Mouse (Mus musculus): ENCODE data around the gene Akr1b8. TPM values are rescaled to one million over a fixed set of nuclear protein-coding genes. Genes with fewer than 3 reads are reported as not detected.
"Not testable (repeated sequence)": the region's sequence is repeated elsewhere in the genome, so short reads cannot be mapped to it uniquely, and the experiment has no call there.

Gene Akr1b8
- total RNA-seq (2021) = 1 to 10 TPM; 5.9 to 6.7 TPM
- long read RNA-seq, experiment 1, transcript Akr1b8-201 (10 exons, 1,358 nt) = major isoform, 10 of 10 reads
- long read RNA-seq, experiment 1, partial matches to known transcripts = 0 of 10 reads
- long read RNA-seq, experiment 1, other reads (novel, unspliced or antisense) = 0 of 10 reads
- long read RNA-seq, experiment 2, transcript Akr1b8-201 (10 exons, 1,358 nt) = major isoform, 5 of 5 reads
- long read RNA-seq, experiment 2, partial matches to known transcripts = 0 of 5 reads
- long read RNA-seq, experiment 2, other reads (novel, unspliced or antisense) = 0 of 5 reads

DNA sequence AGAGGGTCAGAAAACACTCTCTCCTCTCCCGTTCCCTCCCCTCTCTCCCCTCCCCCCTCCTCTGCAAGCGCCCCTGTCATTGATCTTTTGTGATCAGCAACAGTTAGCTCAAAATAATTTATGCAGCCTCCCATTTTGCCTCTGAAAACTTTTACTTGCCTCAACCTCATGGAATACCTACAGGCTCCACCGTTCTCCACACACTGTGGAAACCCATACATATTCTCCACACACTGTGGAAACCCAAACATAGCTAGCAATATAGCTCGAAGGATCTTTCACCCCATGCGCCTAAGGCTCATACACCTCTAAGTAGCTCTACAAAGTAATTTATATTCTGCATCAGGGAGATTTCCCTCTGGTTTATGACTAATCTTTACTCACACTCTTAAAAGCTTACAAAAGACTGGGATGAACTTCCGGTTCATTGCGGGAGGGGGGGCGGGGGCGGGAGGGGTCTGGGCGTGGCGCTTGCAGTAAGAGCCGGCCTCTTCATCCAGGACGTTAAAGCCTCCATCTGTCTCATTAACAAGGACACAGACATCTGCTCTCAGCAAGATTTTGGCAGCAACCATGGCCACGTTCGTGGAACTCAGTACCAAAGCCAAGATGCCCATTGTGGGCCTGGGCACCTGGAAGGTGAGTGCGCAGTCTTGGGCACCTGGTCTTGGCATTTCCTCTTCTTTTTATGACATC, at the start of gene Akr1b8:
Gene Akr1b8, plus strand, starts transcription at position 462 of the 696 bp plus-strand sequence.
- no peak for DNase-seq

DNA sequence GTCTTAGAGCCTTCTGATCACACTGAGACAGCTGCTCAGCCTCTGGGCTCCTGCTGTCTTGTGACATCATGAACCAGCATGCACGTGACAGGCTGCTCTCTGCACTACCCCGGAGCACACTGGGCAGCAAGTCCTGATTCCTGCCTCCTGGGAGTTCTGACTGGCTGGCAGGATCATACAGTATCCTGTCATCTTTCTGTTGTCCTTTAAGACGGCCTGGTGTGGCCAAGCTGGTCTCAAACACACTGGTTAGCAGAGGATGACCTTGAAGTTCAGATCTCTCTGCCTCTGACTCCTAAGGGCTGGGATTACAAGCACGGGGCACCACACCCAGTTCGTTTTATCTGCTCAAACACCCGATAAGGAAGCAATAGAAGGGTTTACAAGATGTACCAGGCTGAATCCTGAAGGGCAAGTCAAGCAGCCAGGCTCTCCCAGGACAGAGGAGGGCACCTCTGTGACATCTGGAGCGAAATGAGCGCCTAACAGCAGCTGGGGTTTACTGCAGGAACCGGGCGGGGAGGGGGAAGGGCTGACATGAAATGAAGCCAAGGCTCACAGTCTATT, 49.2 kb upstream of the Akr1b8 start:
- no peak for DNase-seq

DNA sequence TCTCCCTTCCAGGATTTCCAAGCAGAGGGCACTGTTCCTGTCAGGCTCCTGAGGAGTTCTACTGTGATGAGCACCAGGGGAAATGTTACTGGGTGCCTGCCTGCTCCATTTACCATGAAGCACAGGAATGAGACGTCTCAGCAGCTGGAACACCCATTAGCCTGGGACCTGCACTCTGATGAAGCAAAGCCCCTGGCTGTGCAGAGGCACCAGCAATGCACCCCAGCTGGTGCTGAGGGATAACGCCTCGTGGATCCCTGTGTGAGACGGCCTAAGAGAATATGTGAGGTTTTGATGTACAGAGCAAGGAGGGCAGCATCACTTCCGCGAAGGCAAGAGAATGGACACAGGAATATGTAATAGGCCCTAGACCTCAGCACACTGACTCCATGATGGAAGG, 47.1 kb upstream of the Akr1b8 start:
- no peak for DNase-seq

DNA sequence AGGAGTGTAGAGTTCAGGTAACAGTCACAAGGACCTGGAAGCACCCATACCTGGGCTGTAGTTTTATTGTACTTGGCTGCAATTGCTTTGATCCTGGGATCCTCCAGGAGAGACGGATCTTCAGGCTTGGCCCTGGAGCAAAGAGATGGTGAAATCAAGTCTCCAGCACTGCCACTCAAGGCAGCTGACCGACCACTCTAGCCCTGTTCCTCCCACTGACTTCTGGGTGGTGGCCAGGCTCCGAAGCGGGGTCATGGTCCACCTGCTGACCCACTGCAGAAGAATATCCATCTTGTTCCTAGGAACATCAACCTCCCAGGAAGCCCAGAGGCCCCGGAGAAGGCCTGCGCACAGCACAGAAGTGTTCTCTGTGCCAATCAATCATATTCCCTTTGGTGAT, 44.4 kb upstream of the Akr1b8 start:
- no peak for DNase-seq

DNA sequence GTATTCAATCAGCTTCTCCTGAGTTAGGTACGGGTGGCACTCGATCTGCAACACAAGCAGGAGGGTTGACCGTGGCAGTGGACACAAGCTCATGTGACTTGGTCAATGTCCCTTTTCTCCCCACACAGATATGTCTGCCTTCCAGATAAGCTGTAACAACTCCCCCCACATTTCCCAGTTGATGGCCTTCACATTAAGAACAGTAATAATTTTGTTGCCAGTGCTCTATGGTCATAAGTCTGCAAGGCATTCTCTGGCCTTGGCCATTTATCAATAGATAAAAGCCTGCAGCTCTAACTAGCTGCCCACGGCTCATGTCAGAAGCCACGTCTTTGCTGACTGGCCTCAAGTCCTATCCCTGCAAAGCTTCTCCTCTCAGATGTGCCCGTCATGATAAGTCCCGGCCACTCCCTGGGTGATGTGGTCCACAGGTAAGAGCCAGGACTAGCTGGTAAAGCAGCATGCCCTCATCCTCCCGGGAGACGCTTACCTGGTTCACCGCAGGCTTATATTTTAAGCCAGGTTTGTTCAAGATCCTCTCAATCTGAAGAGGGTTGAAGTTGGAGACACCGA, 43.8 kb upstream of the Akr1b8 start:
- DNase-seq = no peak

DNA sequence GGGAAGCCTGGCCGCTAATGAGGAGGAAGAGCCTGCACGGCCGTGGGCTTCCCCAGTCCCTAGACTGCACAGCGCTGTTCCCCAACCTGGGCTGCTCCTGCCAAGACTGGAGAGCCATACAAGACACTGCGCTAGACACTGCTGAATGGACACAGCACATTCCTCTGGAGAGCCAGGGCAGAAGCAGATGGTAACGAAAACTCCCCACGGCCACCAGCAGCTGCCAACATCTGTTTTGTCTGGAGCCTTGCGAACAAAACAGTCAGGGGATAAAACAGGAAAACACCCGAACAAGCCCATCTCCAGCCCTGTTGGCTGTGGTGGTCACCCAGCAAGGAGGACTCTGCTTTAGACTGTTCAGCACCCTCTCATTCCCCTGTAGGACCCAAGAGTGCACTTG, 40.5 kb upstream of the Akr1b8 start:
- no peak for DNase-seq

DNA sequence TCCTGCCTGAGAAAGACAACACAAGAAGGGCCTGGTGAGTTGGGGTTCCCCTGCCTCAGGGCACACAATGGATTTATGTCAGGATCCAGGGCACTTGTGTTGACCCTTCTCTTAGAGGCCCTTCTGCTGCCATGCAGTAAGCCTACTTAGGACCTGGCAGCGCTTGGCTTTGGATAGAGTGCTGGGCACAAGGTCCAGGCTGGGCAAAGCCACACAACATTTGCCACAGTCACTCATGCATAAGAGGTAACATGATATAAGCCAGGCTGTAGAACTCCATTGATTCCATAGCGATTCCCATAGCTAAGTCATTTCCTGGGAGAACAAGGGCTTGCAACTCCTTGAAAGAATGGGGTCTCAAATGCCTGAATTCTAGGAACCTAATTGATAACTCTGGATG, 40.0 kb upstream of the Akr1b8 start:
- DNase-seq = peak; percentile 48

DNA sequence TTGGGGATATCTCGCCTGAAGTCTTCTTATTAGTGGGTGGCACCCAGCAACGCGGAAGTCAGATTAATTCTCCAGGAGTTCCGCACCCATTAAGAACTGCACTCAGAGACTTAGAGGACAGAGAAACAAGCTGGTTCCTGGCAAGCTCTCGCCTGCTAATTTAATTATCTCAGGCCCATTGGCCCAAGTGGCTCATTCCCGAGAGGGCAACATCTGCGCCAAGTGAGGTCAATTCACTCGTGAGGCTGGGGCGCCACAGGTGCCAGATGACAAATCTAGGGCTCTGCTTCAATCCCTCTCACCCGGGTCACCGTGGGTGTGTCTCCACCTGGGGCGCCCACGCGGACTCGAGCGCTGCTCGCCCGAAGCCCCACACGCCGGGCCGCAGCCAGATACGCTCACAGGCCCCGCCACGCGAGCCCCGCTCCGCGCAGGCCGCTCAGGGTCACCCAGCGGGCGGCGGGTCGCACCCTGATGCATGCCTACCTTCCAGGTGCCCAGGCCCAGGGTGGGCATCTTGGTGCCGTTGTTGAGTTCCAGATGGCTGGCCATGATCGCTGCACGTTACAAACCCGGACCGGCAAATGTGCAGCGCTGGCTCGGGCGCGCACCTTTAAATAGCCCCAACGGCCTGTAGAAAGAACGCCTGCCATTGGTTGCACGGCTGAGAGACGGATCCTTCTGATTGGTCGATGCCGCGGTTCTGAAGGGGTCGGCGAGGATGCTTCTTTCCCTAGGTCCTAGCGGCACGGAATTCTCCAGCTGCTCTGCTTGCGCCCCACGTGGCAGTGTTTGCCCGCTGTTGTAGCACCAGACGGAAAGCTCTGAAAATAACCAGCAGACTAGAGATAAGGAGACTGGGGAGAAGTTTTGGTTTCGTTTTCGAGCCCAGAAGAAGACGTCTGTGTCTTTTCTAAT, 36.8 kb upstream of the Akr1b8 start, which contains the start of gene Akr1b3:
Gene Akr1b3, minus strand, starts transcription at position 625 of the 918 bp plus-strand sequence.
- peak; percentile 82 for DNase-seq

DNA sequence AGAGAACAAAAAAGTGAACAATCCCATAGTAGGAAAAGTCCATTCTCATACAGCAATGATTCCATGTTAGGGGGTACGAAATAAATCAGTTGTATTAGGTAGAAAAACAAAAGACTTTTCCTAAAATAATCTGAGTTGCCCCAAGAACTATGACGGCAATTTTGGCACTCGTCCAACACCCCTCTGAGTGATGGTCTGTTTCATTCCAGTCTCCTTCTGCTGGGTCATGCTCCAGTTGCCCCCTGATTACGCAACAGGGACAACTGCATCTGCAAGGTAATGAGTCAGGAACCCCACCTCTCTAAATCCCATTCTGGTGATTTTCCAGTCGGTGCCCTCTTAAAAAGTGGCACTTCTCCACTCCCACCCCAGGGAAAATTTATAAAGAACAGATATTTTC, 35.7 kb upstream of the Akr1b8 start:
- DNase-seq = peak; percentile 27

DNA sequence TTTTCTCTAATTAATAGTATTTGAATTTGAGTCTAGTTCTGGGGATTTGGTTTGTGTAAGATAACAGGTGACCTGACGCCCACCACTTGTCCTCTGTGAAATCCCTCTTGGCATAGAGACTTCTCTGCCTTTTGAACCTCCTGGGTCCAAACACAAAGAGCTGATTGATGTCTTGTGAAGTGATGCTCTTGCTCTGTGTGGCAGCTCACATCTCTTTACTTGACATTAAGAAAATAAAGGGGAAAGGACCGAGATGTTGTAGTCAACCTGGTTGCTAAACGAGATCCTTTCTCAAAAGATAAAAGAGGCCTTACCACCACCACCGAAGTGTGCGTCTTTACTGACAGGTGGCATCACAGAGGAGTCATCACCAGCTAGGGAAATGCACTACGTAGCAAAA, 35.3 kb upstream of the Akr1b8 start:
- DNase-seq = no peak

DNA sequence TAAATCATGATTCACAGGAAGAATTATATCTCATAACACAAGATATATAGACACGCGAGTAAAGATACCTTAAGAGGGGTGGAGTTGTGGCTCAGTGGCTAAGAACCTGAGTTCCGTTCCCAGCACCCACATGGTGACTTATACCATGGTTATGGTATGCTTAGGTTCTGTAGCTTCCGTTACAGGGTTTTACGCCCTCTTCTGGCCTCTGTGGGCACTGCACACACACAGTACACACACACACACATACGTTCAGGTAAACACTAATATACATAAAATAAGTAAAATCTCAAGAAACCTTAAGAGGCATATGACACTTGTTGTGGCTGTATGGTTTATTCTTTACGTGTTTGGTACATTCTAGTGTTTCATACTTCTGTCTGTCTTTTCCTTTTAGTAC, 31.8 kb upstream of the Akr1b8 start:
- DNase-seq = no peak

DNA sequence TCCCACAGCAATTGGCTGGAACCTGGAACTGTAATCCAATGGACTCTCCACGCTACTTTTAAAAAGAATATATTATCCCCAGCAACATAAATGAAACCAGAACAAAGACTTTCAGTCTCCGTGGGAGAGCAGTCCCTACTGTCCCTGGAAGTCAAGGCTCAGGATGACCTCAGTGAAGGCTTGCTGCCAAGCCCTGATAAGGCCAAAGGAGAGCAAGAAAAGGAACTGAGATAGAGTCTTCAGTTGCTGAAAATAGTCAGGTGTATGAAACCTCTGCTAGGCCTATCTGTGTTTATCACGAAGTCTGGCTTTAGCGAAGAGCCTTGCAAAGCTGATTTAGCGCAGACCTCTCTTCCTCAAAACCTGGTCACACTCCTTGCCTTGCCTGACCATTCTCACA, 22.5 kb upstream of the Akr1b8 start:
- no peak for DNase-seq

DNA sequence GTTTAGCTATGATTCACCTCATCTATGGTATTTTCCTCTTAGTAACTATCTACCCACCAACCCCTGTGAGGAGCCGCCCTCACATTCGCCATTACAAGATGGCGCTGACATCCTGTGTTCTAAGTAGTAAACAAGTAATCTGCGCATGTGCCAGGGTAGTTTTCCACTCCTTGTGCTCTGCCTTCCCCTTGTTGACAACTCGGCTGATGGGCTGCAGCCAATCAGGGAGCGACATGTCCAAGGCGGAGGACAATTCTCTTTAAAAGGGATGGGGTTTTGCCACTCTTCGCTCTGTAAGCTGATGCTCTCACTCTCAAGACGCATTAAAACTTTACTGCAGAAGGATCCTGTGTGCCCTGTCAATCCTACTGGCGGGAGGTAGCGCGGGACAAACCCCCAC, 22.1 kb upstream of the Akr1b8 start:
- not testable (repeated sequence) for DNase-seq

DNA sequence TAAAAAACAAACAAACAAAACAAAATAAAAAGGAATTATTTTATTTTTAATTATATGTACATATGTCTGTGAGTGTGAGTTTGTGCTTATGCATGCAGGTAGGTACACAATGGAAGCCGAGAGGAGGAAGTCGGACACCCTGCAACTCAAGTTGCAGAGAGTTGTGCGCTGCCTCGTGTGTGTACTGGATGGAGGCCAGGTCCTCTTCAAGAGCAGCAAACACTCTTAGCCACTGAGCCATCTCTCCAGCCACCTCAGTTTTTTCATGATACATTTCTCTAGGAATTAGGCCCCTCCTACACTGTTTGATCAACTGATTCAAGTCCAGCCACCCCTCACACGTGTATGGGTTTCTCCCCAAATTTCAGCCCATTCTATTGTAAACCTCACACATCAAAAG, 19.2 kb upstream of the Akr1b8 start:
- DNase-seq = no peak

DNA sequence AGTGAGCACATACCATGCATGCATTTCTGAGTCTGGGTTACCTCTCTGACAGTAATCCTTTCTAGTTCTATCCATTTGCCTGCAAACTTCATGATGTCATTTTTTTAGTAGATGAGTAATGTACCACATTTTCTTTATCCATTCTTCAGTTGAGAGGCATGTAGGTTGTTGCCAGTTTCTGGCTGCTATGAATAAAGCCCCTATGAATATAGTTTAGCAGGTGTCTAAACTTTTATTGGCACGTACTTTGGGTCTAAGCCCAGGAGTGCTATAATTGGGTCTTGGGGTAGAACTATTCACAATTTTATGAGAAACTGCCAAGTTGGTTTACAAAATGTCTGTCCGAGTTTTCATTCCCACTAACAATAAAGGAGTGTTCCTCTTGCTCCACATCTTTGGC, 16.1 kb upstream of the Akr1b8 start:
- no peak for DNase-seq

DNA sequence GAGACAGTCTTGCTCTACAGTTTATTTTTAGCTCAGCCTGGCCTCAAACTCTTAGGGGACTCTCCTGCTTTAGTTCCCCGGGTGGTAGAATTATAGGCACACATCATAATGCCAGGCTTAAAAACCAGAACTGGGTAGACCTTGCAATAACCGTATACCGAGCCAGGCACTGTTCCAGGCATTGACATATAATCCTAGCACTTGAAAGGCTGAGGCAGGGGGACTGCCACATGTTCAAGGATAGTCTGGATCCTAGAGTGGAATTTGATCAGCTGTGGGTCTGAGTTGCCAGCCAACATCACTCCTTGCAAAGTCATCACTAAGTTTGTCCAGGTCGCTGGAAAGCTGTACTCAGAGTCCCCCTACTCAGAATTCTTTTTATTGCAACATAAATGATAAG, 11.9 kb upstream of the Akr1b8 start:
- DNase-seq = no peak

DNA sequence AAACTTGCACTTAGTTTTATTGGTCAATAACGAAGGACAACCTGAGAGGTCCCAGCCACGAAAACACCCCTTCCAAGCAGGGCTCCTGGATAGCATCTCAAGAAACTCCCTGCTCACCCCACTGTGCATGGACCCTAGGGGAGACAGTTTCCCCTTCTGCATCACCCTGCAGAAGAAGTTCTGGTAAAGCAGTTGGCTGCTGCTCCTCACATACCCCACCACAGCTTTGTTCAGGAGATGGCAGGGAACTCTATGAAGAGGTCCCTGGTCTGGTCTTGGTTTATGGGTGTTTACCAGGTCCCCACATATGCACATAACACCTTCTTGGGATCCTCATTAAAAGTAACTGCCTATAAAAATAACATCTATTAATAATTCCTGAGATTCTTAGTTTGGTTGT, 11.4 kb upstream of the Akr1b8 start:
- no peak for DNase-seq

DNA sequence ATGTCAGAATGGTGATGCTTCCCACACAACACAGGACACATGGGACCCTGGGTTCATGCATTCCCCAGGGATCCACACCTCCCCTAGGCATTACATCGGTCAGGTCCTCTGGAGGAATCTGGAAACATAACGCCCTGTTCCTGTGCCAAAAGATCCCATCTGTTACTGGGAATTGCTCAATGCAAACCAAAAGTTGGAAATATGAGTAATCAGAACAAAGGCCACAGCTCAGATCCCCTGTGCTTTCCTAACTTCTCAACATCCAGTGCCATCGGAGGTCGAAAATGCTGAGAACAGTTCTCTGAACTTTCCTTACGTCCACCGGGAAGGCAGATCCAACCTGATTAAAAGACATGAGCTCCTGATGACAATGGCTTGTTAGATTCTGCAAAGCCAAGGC, 10.5 kb upstream of the Akr1b8 start:
- DNase-seq = no peak

DNA sequence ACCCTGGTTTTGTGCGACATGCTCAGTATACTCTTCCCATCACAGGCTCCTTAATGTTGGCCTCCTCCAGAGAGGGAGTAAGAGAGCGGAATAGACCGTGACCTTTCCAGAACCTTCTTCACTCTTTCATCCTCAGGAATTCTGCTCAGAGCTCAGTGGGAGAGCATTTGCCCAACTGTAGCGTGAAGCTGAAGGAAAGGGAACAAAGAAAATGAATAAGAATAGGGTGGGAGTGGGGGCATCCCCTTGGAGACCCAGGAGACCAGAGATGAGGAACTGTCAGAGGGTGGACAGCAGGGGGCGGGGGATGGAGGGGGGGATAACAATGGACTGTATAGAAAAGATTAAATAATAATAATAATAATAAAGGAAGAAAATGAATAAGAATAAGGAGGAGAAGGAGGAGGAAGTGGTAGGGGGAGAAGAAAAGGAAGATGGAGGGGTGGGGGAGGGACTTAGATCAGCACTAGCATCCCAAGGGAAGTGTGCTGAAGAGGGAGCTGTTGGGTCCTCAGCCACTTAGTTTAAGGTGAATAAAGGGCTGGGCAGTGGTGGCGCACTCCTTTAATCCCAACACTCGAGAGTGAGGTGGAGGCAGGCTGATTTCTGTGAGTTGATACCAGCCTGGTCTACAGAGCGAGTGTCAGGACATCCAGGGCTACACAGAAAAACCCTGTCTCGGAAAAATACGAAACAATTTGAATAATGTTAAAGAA, 9.6 kb upstream of the Akr1b8 start:
- DNase-seq = no peak

DNA sequence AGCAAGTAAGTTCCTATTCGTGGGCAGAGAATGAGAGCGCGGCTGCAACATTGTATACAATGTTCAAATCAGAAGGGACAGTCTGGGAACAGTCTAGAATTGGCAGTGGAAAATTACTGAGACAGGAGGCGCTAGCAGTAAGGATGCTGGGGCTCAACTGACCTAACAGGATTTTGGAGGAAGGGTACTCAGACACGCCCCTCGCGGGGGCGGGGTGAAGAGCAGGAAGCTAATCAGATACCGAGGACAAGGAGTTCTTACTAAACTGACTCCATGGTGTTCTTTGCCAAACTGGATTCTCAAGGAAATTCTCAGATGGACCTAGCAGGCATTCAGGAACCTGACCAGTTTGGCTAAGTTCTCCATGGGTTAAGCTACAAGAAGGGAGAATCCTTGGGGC, 9.0 kb upstream of the Akr1b8 start:
- DNase-seq = no peak

DNA sequence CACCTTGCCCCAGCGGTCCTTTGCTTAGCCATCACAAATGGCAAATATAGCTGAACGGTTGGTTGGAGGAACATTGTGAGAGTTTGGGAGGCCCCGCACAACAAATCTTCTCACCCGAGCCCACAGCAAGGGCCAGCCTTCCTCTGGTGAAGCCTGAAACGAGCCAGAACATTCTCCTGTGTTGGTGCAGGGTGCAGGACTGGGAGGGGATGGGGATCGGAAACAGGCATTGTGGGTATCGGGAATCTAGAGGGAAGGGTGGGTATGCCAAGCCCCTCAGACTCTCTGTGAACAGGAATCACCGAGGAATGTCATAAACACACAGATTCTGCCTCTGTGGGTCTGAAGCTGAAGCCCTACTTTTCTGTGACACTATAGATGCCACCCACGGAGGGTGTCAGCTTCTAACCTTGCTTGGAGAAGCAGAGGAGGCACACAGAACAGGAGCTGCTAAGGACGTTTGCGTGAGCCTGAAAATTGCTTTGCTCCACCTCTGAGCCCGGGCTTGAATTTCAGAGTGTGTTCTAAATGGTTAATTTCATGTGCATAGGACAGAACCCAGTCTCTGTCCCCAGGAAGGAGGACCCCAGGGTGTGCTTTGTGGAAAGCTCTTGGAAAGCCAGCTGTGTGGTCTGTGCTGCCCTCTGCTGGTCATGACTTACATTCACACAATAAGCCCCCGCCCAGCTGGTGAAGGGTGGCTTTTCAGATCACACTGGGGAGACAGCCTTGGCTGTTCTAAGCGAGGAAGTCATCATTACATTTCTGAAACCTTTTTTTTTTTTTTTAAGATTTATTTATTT, 7.6 kb upstream of the Akr1b8 start:
- peak; percentile 74 for DNase-seq

All from gastrocnemius, postnatal 10 days (tissue).